Mouse (Mus musculus): Measurements from ENCODE around the gene Rnf151.

GRCm38 (mm10) chr17:24761121-24761520, 43.3 kb upstream of the Rnf151 start:
- TF ChIP-seq POLR2A (IDR thresholded peaks at IDR 0.05; ENCODE audit: low read depth, low read length) (no peak), CTCF (IDR thresholded peaks at IDR 0.05; ENCODE audit: extremely low read depth, insufficient read depth, insufficient read length, insufficient replicate concordance) (no peak)

Measured in spleen, adult 2 months (tissue).